Mouse (Mus musculus) forebrain, embryonic 16.5 days (tissue): ENCODE results near the gene Cript. TPM values are rescaled to one million over a fixed set of nuclear protein-coding genes. Genes with fewer than 3 reads are reported as not detected.
"Not testable (repeated sequence)": the region's sequence is repeated elsewhere in the genome, so short reads cannot be mapped to it uniquely, and the experiment has no call there.

Experiments used
- ATAC-seq: fragments of 200-750 bp; cut with Nextera tagmentation; 2 replicates; pipeline ENCODE4 v1.8.0; 2017; ENCODE audit warnings: mild to moderate bottlenecking, moderate library complexity
- H3K27ac ChIP-seq: fragments of 300-500 bp; sonication (generic); 2 replicates; pipeline ENCODE4 v1.5.1; 2014; ENCODE audit warnings: low read length, control low read depth
- H3K27me3 ChIP-seq: fragments of 300-500 bp; sonication (generic); replicated peaks from 2 replicates; pipeline ENCODE4 v1.6.1; 2014; ENCODE audit warnings: low read length; ENCODE audit not compliant: control insufficient read depth, insufficient read depth
- H3K36me3 ChIP-seq: fragments of 300-500 bp; sonication (generic); 2 replicates; pipeline ENCODE4 v1.6.1; 2014; ENCODE audit not compliant: control insufficient read depth, insufficient read depth
- H3K4me1 ChIP-seq: fragments of 300-500 bp; sonication (generic); replicated peaks from 2 replicates; pipeline ENCODE4 v1.6.1; 2014; ENCODE audit warnings: low read length; ENCODE audit not compliant: control insufficient read depth, insufficient read depth
- H3K4me2 ChIP-seq: fragments of 300-500 bp; sonication (generic); 2 replicates; pipeline ENCODE4 v1.6.1; 2014; ENCODE audit warnings: mild to moderate bottlenecking, low read length, control low read depth
- H3K4me3 ChIP-seq: fragments of 300-500 bp; sonication (generic); replicated peaks from 2 replicates; pipeline ENCODE4 v1.5.1; 2014; ENCODE audit warnings: mild to moderate bottlenecking, low read length, control low read depth
- H3K9ac ChIP-seq: fragments of 300-500 bp; sonication (generic); replicated peaks from 2 replicates; pipeline ENCODE4 v1.6.1; 2014; ENCODE audit warnings: low read depth, low read length, control low read depth
- H3K9me3 ChIP-seq: fragments of 300-500 bp; sonication (generic); 2 replicates; pipeline ENCODE4 v1.6.1; 2016; ENCODE audit warnings: low read length; ENCODE audit not compliant: control insufficient read depth
- WGBS: fragments of 180-500 bp; shearing (Covaris S2); extraction: QIAGEN DNeasy Blood & Tissue Kit; methylation state at CpG from one replicate; pipeline ENCODE4 v1.1.7; 2014; 5-methylcytosine and 5-hydroxymethylcytosine counted together
- polyA plus RNA-seq: library from polyadenylated mRNA; unstranded; fragments of >200 nt; fragmentation: Nextera tagmentation; extraction: Ambion mirVana; gene quantifications from 2 replicates; pipeline ENCODE4 v1.2.1, GENCODE M21; 2015

The Cript gene
- polyA plus RNA-seq, 1 experiment from 2014 or later = 239 TPM

- Histone ChIP-seq H3K9me3 (no peaks in the 10 kb centered on the region), H3K4me1 (0 out of 2 replicates have a peak, but pooled peaks cover 2% of the 10 kb centered on the region), H3K36me3 (no peaks in the 10 kb centered on the region), H3K4me3 (no peak overlapping the region), H3K4me2 (no peak overlapping the region), H3K27ac (no peak overlapping the region), H3K9ac (no peak overlapping the region), H3K27me3 (no peaks in the 10 kb centered on the region)
- WGBS = 93% methylated on average over 7 of the region's 7 CpGs
- no peak for ATAC-seq
These were observed 31.4 kb downstream of the Cript start for GRCm38 (mm10) chr17:87056761-87057160.

- no peaks in the 10 kb centered on the region for H3K9me3 ChIP-seq
These were observed 32.3 kb downstream of the Cript start for GRCm38 (mm10) chr17:87057486-87058266.

GRCm38 (mm10) chr17:87062639-87063038, 37.3 kb downstream of the Cript start:
- Histone ChIP-seq H3K4me3 (no peak overlapping the region), H3K9me3 (no peaks in the 10 kb centered on the region), H3K27ac (no peak overlapping the region), H3K4me1 (0 out of 2 replicates have a peak, but pooled peaks cover 2% of the 10 kb centered on the region), H3K27me3 (no peaks in the 10 kb centered on the region), H3K4me2 (no peak overlapping the region), H3K9ac (no peak overlapping the region), H3K36me3 (no peaks in the 10 kb centered on the region)
- no peak for ATAC-seq
- WGBS = 88% methylated on average over 9 of the region's 9 CpGs

More at GRCm38 (mm10) chr17:87057486-87058266, 32.3 kb downstream of the Cript start:
- no peak for ATAC-seq
- Histone ChIP-seq H3K36me3 (no peaks in the 10 kb centered on the region), H3K4me1 (0 out of 2 replicates have a peak, but pooled peaks cover 2% of the 10 kb centered on the region), H3K9ac (no peak overlapping the region), H3K27me3 (no peaks in the 10 kb centered on the region), H3K4me3 (no peak overlapping the region), H3K27ac (no peak overlapping the region), H3K4me2 (no peak overlapping the region)
- WGBS = 71% methylated on average over 8 of the region's 8 CpGs

- WGBS = 90% methylated on average over 7 of the region's 7 CpGs
- no peak overlapping the region for H3K4me3 ChIP-seq
- H3K36me3 ChIP-seq = no peaks in the 10 kb centered on the region
- ATAC-seq = no peak
- H3K4me2 ChIP-seq = no peak overlapping the region
- H3K9me3 ChIP-seq = no peaks in the 10 kb centered on the region
- H3K27me3 ChIP-seq = no peaks in the 10 kb centered on the region
- H3K4me1 ChIP-seq = no peaks in the 10 kb centered on the region
- H3K9ac ChIP-seq = no peak overlapping the region
- H3K27ac ChIP-seq = no peak overlapping the region
These were observed 38.1 kb downstream of the Cript start for GRCm38 (mm10) chr17:87063461-87063860.

GRCm38 (mm10) chr17:87063969-87064368, 38.6 kb downstream of the Cript start:
- no peak overlapping the region for H3K4me2 ChIP-seq
- H3K27me3 ChIP-seq = no peaks in the 10 kb centered on the region
- 87% methylated on average over 6 of the region's 6 CpGs for WGBS
- no peaks in the 10 kb centered on the region for H3K9me3 ChIP-seq
- no peak overlapping the region for H3K9ac ChIP-seq
- H3K4me1 ChIP-seq = no peaks in the 10 kb centered on the region
- ATAC-seq = no peak
- H3K36me3 ChIP-seq = no peaks in the 10 kb centered on the region
- no peak overlapping the region for H3K4me3 ChIP-seq
- H3K27ac ChIP-seq = no peak overlapping the region

- Histone ChIP-seq H3K4me1 (no peaks in the 10 kb centered on the region), H3K27me3 (no peaks in the 10 kb centered on the region), H3K36me3 (no peaks in the 10 kb centered on the region), H3K9me3 (no peaks in the 10 kb centered on the region), H3K27ac (no peak overlapping the region), H3K4me2 (no peak overlapping the region), H3K9ac (no peak overlapping the region), H3K4me3 (no peak overlapping the region)
- ATAC-seq = no peak
- WGBS = 93% methylated on average over 4 of the region's 4 CpGs
These were observed 43.6 kb downstream of the Cript start for GRCm38 (mm10) chr17:87068997-87069396.

- 95% methylated on average over 1 of the region's 1 CpGs for WGBS
- not testable (repeated sequence) for H3K4me3 ChIP-seq, H3K36me3 ChIP-seq, H3K27ac ChIP-seq, H3K4me1 ChIP-seq, H3K27me3 ChIP-seq, H3K9ac ChIP-seq, H3K4me2 ChIP-seq, H3K9me3 ChIP-seq, ATAC-seq
These were observed 46.8 kb downstream of the Cript start for GRCm38 (mm10) chr17:87072183-87072582.

- H3K4me2 ChIP-seq = no peak overlapping the region
- H3K9me3 ChIP-seq = no peaks in the 10 kb centered on the region; the same call in 1 of the 2 replicates
- no peak overlapping the region for H3K4me3 ChIP-seq
- H3K27ac ChIP-seq = no peak overlapping the region
- no peak for ATAC-seq
- 79% methylated on average over 5 of the region's 5 CpGs for WGBS
- H3K4me1 ChIP-seq = no peaks in the 10 kb centered on the region
- H3K36me3 ChIP-seq = no peaks in the 10 kb centered on the region
- no peak overlapping the region for H3K9ac ChIP-seq
- H3K27me3 ChIP-seq = no peaks in the 10 kb centered on the region
These were observed 47.6 kb downstream of the Cript start for GRCm38 (mm10) chr17:87072766-87073440.

- no peak for ATAC-seq
- no peak overlapping the region for H3K4me3 ChIP-seq
- H3K9ac ChIP-seq = no peak overlapping the region
- no peaks in the 10 kb centered on the region for H3K36me3 ChIP-seq
- no peaks in the 10 kb centered on the region for H3K27me3 ChIP-seq
- H3K4me2 ChIP-seq = no peak overlapping the region
- H3K9me3 ChIP-seq = no peaks in the 10 kb centered on the region; the same call in 1 of the 2 replicates
- no peak overlapping the region for H3K27ac ChIP-seq
- H3K4me1 ChIP-seq = no peaks in the 10 kb centered on the region
These were observed 48.1 kb downstream of the Cript start for GRCm38 (mm10) chr17:87073470-87073869.
